Mouse (Mus musculus) megakaryocyte-erythroid progenitor cell, adult 5-6 weeks (primary cell): Measurements from ENCODE around the gene Fthl17e. TPM values are rescaled to one million over a fixed set of nuclear protein-coding genes. Genes with fewer than 3 reads are reported as not detected.
"Not testable (repeated sequence)": the region's sequence is repeated elsewhere in the genome, so short reads cannot be mapped to it uniquely, and the experiment has no call there.

Source experiments
- ATAC-seq: replicated peaks from 2 replicates; pipeline ENCODE4 v1.8.0; 2016; ENCODE audit warnings: mild to moderate bottlenecking, inconsistent platforms; ENCODE audit not compliant: severe bottlenecking, poor library complexity, low FRiP score, low TSS enrichment
- total RNA-seq, 2 experiments: library from RNA; stranded (forward) in 1 of 2; stranded (reverse) in 1 of 2; fragments of 200-1000, 215-1000 nt in 1 of 2; fragments of >200 nt in 1 of 2; fragmentation: Nextera tagmentation in 1 of 2; gene quantifications; 2 replicates each; pipeline ENCODE4 v1.2.3; 2014 to 2017

Fthl17e gene
- total RNA-seq (2014; fragmentation: Nextera tagmentation) (not detected in 2 replicates), total RNA-seq (2017) (not detected in 2 replicates)

DNA sequence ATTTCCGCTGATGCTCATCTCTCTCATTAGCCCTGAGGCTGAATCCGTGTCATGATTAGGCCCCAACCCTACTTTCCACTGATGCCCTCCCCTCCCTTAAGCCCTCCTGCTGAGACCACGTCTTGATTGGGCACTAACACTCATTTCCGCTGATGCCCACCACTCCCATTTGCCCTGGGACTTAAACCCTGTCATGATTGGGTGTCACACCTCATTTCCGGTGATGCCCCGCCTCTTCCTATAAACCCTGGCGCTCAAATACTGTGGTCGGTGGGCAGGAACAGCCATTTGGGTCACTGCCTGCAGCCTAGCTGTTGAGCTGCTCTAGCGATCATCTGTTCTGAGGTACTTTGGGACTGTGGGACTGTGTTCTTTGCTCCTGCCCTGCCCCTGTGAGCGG, at the start of gene Fthl17e:
Gene Fthl17e, plus strand, starts transcription at position 301 of the 400 bp plus-strand sequence.
- not testable (repeated sequence) for ATAC-seq

DNA sequence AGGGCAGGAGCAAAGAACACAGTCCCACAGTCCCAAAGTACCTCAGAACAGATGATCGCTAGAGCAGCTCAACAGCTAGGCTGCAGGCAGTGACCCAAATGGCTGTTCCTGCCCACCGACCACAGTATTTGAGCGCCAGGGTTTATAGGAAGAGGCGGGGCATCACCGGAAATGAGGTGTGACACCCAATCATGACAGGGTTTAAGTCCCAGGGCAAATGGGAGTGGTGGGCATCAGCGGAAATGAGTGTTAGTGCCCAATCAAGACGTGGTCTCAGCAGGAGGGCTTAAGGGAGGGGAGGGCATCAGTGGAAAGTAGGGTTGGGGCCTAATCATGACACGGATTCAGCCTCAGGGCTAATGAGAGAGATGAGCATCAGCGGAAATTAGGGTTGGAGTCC, 46.6 kb upstream of the Fthl17e start, which contains the start of gene Fthl17d:
Gene Fthl17d, minus strand, starts transcription at position 101 of the 400 bp plus-strand sequence.
- ATAC-seq = not testable (repeated sequence)

DNA sequence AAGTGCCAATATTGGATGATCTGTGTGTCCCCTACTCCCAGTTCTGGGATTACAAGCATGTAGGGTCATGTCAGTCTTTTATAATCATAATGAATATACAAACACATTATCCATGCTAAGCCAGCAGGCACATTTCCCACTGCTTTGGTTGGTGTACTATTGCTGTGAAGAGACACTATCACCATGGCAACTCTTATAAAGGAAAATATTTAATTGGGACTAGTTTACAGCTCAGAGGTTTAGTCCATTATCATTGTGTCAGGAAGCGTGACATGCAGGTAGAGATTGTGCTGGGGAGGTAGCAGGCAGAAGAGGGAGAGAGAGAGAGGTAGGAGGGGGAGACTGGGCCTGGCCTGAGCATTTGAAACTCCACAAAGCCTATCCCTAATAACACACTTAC, 17.2 kb upstream of the Fthl17e start:
- ATAC-seq = no peak

DNA sequence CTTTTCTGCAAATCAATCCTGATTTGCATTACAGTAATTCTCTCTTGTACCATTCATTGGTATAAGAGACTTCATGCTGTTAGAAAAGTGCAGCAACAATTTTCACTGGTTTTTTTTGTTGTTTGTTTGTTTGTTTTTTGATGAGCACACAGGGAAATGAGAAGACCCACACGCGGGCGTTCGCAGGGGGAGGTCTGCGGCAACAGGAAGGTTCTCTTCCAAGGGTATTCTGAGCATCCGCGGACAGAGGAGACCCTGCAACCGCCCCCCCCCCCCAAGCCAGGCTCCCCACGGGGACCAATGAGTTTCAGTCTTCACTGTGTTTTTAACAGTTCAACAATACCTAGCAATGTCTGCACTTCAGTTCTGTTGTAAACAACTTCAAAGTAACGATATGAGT, 13.8 kb upstream of the Fthl17e start:
- no peak for ATAC-seq

DNA sequence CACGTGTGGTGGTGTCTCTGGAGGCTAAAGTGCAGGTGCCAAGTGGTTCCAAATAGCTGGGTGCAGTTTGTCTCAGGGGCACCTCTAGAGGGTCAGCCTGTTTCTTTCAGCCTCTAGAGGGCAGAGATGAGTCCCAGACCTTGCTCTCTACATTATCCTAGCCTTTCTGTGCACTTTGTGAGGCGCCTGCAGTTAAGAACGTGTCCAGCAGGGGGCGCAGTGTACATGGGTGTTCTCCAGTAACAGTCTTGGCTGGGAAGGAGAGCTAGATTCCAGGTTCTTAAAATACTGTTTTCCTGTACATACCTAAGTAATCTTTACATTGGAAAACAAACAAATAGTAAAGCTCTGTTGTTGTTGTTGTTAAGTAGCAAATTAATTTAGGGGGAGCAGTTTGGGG, 8.3 kb downstream of the Fthl17e start:
- not testable (repeated sequence) for ATAC-seq

DNA sequence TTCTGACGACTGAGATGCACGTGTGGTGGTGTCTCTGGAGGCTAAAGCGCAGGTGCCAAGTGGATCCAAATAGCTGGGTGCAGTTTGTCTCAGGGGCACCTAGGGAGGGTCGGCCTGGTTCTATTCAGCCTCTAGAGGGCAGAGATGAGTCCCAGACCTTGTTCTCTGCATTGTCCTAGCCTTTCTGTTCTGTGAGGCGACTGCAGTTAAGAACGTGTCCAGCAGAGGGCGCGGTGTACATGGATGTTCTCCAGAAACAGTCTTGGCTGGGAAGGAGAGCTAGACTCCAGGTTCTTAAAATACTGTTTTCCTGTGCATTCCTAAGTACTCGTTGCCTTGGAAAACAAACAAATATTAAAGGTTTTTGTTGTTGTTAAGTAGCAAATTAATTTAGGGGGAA, 27.7 kb downstream of the Fthl17e start:
- ATAC-seq = not testable (repeated sequence)

DNA sequence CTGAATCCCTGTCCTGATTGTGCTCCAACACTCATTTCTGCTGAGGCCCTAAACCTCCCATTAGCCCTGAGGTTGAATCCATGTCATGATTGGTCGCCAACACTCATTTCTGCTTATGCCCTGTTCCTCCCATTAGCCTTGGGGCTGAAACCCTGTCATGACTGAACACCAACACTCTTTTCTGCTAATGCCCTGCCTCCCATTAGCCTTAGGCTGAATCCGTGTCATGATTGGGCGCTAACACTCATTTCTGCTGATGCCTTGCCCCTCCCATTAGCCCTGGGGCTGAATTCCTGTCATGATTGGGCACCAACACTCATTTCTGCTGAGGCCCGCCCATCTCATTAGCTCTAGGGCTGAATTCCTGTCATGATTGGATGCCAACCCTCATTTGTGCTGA, 28.8 kb downstream of the Fthl17e start:
- ATAC-seq = no peak

DNA sequence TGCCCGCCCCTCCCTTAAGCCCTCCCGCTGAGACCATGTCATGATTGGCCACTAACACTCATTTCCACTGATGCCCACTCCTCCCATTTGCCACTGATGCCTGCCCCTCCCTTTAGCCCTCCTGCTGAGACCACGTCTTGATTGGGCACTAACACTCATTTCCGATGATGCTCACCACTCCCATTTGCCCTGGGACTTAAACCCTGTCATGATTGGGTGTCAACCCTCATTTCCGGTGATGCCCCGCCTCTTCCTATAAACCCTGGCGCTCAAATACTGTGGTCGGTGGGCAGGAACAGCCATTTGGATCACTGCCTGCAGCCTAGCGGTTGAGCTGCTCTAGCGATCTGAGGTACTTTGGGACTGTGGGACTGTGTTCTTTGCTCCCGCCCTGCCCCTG, 29.4 kb downstream of the Fthl17e start, which contains the start of gene Fthl17f:
Gene Fthl17f, plus strand, starts transcription at position 301 of the 400 bp plus-strand sequence.
- ATAC-seq = not testable (repeated sequence)

DNA sequence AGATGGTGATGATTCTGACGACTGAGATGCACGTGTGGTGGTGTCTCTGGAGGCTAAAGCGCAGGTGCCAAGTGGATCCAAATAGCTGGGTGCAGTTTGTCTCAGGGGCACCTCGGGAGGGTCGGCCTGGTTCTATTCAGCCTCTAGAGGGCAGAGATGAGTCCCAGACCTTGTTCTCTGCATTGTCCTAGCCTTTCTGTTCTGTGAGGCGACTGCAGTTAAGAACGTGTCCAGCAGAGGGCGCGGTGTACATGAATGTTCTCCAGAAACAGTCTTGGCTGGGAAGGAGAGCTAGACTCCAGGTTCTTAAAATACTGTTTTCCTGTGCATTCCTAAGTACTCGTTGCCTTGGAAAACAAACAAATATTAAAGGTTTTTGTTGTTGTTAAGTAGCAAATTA, 44.4 kb downstream of the Fthl17e start:
- 0 out of 2 replicates have a peak, but pooled peaks have one; percentile 55 for ATAC-seq

Other genes starting within 250 kb of the Fthl17e start
- not detected in 2 replicates for gene Ssxb5, start 229.8 kb upstream of the Fthl17e start, total RNA-seq (2014; fragmentation: Nextera tagmentation)
- gene Ssxb5, start 229.8 kb upstream of the Fthl17e start, total RNA-seq (2017) = not detected in 2 replicates
- not detected in 2 replicates for gene Gm6592, start 189.5 kb upstream of the Fthl17e start, total RNA-seq (2014; fragmentation: Nextera tagmentation)
- gene Gm6592, start 189.5 kb upstream of the Fthl17e start, total RNA-seq (2017) = not detected in 2 replicates
- gene Gm5751, start 159.2 kb upstream of the Fthl17e start, total RNA-seq (2014; fragmentation: Nextera tagmentation) = not detected in 2 replicates
- not detected in 2 replicates for gene Gm5751, start 159.2 kb upstream of the Fthl17e start, total RNA-seq (2017)
- gene B630019K06Rik, start 141.1 kb upstream of the Fthl17e start, total RNA-seq (2014; fragmentation: Nextera tagmentation) = 0.89 and 1.6 TPM in 2 replicates
- 0.46 TPM in 1 of 2 replicates, not detected in the other for gene B630019K06Rik, start 141.1 kb upstream of the Fthl17e start, total RNA-seq (2017)
- not detected in 2 replicates for gene Fthl17b, start 70.5 kb upstream of the Fthl17e start, total RNA-seq (2014; fragmentation: Nextera tagmentation)
- gene Fthl17b, start 70.5 kb upstream of the Fthl17e start, total RNA-seq (2017) = not detected in 2 replicates
- not detected in 2 replicates for gene Fthl17c, start 56.9 kb upstream of the Fthl17e start, total RNA-seq (2014; fragmentation: Nextera tagmentation)
- not detected in 2 replicates for gene Fthl17c, start 56.9 kb upstream of the Fthl17e start, total RNA-seq (2017)
- gene Fthl17d, start 46.7 kb upstream of the Fthl17e start, total RNA-seq (2014; fragmentation: Nextera tagmentation) = not detected in 2 replicates
- not detected in 2 replicates for gene Fthl17d, start 46.7 kb upstream of the Fthl17e start, total RNA-seq (2017)
- gene Fthl17f, start 29.5 kb downstream of the Fthl17e start, total RNA-seq (2014; fragmentation: Nextera tagmentation) = not detected in 2 replicates
- not detected in 2 replicates for gene Fthl17f, start 29.5 kb downstream of the Fthl17e start, total RNA-seq (2017)
- gene 4930402K13Rik, start 71.1 kb downstream of the Fthl17e start, total RNA-seq (2014; fragmentation: Nextera tagmentation) = not detected in 2 replicates
- not detected in 2 replicates for gene 4930402K13Rik, start 71.1 kb downstream of the Fthl17e start, total RNA-seq (2017)
- 0.07 TPM in 1 of 2 replicates, not detected in the other for gene Lancl3, start 166.4 kb downstream of the Fthl17e start, total RNA-seq (2014; fragmentation: Nextera tagmentation)
- gene Lancl3, start 166.4 kb downstream of the Fthl17e start, total RNA-seq (2017) = not detected in 2 replicates
- gene Gm14862, start 223.4 kb downstream of the Fthl17e start, total RNA-seq (2014; fragmentation: Nextera tagmentation) = not detected in 2 replicates
- not detected in 2 replicates for gene Gm14862, start 223.4 kb downstream of the Fthl17e start, total RNA-seq (2017)
- gene Xk, start 239.3 kb downstream of the Fthl17e start, total RNA-seq (2014; fragmentation: Nextera tagmentation) = 45.8 and 46.1 TPM in 2 replicates
- gene Xk, start 239.3 kb downstream of the Fthl17e start, total RNA-seq (2017) = 18.6 and 21.5 TPM in 2 replicates